Mouse (Mus musculus): Measurements from ENCODE around the gene Ube2ql1.
A peak's percentile ranks its signal among the peaks of the same experiment; 100 is the strongest.

Gene Ube2ql1

GRCm38 (mm10) chr13:69739759-69740135, at the start of gene Ube2ql1:
TSS of gene Ube2ql1 (minus strand) at chr13:69739889.
- peak; percentile 76 for DNase-seq

GRCm38 (mm10) chr13:69788704-69789103, 49.0 kb upstream of the Ube2ql1 start:
- DNase-seq: no peak

GRCm38 (mm10) chr13:69778221-69778620, 38.5 kb upstream of the Ube2ql1 start:
- DNase-seq: no peak

GRCm38 (mm10) chr13:69772358-69772757, 32.7 kb upstream of the Ube2ql1 start:
- no peak for DNase-seq

DNA sequence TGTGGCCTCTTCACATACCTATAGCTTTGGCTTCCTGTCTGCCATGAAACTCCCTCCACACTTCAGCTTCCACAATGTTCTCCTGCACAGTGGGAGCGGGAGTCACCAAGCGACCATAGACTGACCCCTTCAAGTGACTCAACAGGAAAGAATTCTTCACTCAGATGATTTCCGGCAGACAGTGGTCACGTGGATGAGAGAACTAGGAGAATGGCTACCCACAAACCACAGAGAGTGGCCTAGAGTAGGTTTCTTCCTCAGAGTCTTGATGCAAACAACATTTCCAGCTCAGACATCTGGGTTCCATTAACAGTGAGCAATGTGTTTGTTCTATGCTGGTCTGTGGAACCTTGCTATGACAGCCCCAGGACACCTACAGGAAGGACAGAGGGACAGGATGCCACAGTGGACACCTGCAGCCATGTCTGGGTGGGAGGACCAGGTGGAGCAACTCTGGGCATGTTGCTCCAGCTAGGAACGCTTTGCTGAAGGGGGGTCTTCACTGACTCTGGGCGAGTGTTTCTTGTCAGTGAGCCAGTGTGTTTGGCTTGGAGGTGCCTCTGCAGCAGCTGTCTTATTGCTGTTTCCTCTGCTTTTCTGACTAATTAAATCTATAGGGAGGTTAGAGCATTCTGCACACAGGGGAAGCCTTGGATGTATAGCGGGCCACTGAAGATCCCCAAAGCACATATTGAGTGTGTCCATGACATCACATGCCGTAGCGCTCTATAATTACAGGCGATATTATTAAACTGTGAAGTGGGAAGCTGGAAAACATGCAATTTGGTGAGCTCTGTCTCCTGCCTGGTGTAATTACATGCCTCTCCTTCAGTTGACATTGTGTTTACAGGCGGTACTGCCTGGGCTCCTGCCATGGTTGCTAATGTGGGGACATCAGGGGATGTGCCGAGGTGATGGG, 31.1 kb upstream of the Ube2ql1 start:
- DNase-seq: no peak

DNA sequence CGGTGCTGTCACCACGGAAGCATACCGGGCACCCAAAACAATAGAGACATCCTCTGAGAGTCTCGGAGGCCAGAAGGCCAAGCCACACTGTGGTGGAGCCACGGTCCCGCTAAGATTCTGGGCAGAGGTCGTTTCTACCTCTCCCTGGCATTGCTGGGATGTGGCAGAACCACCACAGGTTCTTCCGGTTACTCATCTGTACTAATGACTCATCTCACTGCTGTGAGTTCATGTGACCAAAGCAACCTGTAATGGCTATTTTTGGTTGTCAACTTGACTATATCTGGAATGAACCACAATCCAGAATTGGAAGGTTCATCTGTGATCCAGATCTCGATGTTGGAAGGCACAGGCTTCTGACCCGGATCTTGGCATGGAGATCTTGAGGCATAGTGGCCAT, 28.5 kb upstream of the Ube2ql1 start:
- no peak for DNase-seq

- DNase-seq: no peak
These were observed 25.0 kb upstream of the Ube2ql1 start for GRCm38 (mm10) chr13:69764646-69765045.

GRCm38 (mm10) chr13:69761393-69761792, 21.7 kb upstream of the Ube2ql1 start:
- DNase-seq: no peak

DNA sequence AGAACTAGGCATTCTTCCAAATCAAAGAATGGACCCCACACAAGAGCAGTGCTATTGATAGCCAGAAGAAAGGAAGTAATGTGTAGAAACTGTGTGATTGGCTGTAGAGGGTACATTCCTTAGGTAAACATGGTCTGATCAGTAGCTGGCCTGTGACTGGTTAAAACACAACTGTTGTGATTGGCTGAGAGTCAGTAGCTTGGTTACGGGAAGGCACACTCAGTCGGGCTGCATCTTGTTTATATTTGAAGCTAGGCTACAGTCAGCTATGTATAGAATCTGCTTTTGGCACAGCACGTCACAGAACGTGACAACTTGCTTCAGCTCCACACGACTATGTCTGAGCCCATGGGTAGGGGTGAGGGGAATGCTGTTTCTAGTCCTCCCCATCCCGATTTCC, 19.3 kb upstream of the Ube2ql1 start:
- no peak for DNase-seq

DNA sequence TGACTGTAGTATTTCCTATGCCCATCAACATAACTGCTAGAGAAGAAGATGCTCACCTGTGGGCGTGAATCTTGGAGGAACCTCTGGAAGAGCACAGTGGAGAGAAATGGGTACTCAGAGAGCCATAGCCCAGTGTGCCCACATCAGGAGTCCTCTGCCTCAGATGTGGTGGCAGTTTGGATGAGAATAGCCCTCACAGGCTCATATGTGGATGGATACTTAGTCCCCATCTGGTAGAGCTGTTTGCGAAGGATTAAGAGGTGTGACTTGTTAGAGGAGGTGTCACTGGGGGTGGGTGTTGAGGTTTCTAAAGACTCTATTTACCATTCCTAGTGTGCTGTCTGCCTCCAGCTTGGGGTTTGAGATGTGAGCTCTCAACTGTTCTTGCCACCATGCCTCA, 13.2 kb upstream of the Ube2ql1 start:
- no peak for DNase-seq

- DNase-seq: no peak
These were observed 11.8 kb upstream of the Ube2ql1 start for GRCm38 (mm10) chr13:69751510-69751909.

- no peak for DNase-seq
These were observed 9.1 kb upstream of the Ube2ql1 start for GRCm38 (mm10) chr13:69748756-69749155.

GRCm38 (mm10) chr13:69740331-69741285, 919 bp upstream of the Ube2ql1 start:
- DNase-seq: no peak

GRCm38 (mm10) chr13:69739091-69739758, 464 bp downstream of the Ube2ql1 start:
- peak; percentile 6 for DNase-seq

DNA sequence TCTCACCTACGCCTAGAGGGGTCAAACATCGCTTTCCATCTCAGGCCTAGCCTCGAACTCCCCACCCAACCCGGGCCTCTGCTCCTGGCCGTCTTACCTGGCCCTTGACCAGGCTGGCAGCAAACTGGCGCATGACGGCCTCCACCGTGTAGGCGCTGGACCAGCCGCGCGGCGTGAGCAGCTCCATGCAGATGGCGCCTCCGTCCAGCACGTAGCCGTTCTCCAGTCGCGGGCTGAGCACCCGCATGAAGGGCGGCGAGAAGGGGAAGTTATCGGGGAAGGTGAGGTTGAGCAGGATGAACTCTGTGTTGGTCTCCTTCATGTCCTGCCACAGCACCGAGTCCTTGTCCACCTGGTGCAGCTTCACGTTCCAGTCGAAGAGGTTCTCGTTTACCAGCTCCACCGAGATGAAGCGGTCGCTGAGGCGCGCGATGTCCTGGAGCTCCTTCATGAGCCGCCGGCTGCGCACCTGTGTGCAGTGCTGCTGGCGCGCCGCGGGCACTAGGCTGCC, 1.2 kb downstream of the Ube2ql1 start:
- peak; percentile 12 for DNase-seq

- DNase-seq: no peak
These were observed 2.1 kb downstream of the Ube2ql1 start for GRCm38 (mm10) chr13:69737444-69738185.

DNA sequence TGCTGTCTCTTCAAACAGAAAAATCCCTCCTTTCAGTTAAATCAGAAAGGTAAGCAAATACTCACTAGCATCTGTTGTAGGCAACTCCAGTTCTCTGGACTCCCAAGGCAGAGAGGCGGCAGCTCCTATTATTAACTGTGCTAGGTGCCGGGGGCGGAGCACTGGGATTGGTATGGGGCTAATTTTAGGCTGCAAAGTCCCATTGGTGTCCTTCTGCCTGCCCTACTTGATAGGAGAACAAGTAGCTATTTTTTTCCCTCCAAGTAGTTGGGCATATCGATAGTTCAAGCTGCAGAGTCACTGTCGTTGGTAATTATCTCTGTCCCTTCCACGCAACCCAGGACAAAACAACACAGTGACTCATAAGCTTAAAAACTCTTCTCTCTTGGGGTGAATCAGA, 7.1 kb downstream of the Ube2ql1 start:
- DNase-seq: no peak

DNA sequence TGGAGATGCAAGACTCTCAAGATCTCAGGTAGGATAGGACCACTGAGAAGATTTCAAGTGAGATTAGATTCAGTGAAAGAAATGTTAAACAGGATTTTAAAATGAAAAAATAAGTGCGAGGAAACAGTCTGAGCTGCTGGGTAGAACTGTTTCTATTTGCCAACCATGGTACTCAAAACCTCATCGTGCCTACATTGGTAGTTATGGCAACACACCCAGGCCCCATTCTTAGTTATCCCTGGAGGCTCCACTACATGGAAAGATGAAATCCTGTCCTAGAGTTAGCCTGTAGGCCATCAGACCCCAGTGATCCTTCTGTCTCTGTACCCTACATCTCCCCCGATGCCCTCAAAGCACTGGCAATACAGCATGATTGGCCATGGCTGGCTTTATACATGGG, 14.3 kb downstream of the Ube2ql1 start:
- DNase-seq: no peak

- no peak for DNase-seq
These were observed 18.5 kb downstream of the Ube2ql1 start for GRCm38 (mm10) chr13:69721141-69721540.

GRCm38 (mm10) chr13:69717860-69718598, 21.7 kb downstream of the Ube2ql1 start:
- no peak for DNase-seq

GRCm38 (mm10) chr13:69708236-69708635, 31.5 kb downstream of the Ube2ql1 start:
- no peak for DNase-seq

All from thymus, postnatal 14 days (tissue).